Mouse (Mus musculus) kidney, adult 2 months (tissue): ENCODE measurements around the gene Rsg1.

Experiments
- CTCF ChIP-seq: fragments of 200-500 bp; conservative IDR thresholded peaks from 2 replicates; pipeline ENCODE4 v1.5.1; 2011; ENCODE audit warnings: low read depth, mild to moderate bottlenecking, control low read depth, low read length, moderate library complexity, mixed read lengths; ENCODE audit not compliant: insufficient read depth, insufficient read length
- POLR2A ChIP-seq: fragments of 200-500 bp; IDR thresholded peaks from one replicate; pipeline ENCODE4 v1.6.1; 2011; ENCODE audit warnings: low read depth, low read length, control low read depth

DNA sequence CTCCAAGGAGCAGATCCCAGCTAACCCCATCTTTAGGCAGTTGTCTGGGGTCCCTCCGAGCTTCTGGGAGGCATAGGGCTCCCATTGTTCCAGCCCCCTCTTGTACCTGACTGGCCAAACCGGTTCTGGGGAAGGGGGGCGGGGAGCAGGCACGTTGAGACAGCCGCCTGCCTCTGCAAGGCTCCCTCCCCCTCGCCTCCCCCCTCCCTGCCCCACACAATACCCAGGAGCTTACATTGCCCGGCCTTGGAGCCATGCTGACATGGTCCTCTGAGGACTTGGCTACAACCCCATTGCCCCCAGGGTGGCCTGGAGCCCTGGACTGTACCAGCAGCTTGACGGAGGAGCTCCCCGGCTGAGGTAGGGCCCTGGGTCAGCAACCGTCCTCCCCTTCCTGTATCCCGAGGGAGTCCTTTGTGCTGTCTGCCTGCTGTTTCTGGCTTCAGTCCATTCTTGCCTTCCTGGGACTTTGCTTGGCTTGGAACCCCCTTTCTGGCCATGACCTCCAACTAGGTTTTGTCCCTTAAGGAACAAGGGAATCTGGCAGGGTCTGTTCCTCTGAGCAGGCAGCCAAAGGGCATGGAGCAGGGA is 29.0 kb downstream of the Rsg1 start:
- no peak for TF ChIP-seq CTCF
- no peak for TF ChIP-seq POLR2A
